Mouse (Mus musculus): ENCODE data around the gene Coro1c. TPM values are rescaled to one million over a fixed set of nuclear protein-coding genes. Genes with fewer than 3 reads are reported as not detected.

The Coro1c gene
- polyA plus RNA-seq, 1 experiment from 2014 or later, result 130 TPM

- 84% methylated on average over 8 of the region's 8 CpGs for WGBS
- H3K9me3 ChIP-seq (replicated peaks; ENCODE audit: control insufficient read depth, low read length), result no peaks in the 10 kb centered on the region
- H3K9ac ChIP-seq (replicated peaks; ENCODE audit: low read length), result no peak overlapping the region
- H3K27ac ChIP-seq (replicated peaks; ENCODE audit: low read depth, low read length), result no peak overlapping the region
- peaks cover 3% of the 10 kb centered on the region for H3K36me3 ChIP-seq (replicated peaks; ENCODE audit: control insufficient read depth, insufficient read depth, low read depth, low read length)
- ATAC-seq (replicated peaks; ENCODE audit: insufficient number of reproducible peaks, low FRiP score, low TSS enrichment, low read depth) (no peak), DNase-seq (ENCODE audit: low spot score) (no peak)
- H3K27me3 ChIP-seq (ENCODE audit: control insufficient read depth, insufficient read depth, low read length), result no peaks in the 10 kb centered on the region
- no peak overlapping the region for H3K4me3 ChIP-seq (ENCODE audit: low read depth, low read length)
- H3K4me2 ChIP-seq (ENCODE audit: low read depth, low read length), result no peak overlapping the region
- H3K4me1 ChIP-seq (ENCODE audit: control insufficient read depth, insufficient read depth, low read length), result no peaks in the 10 kb centered on the region
Measured at GRCm38 (mm10) chr5:113850680-113851230, 57.8 kb downstream of the Coro1c start.

DNA sequence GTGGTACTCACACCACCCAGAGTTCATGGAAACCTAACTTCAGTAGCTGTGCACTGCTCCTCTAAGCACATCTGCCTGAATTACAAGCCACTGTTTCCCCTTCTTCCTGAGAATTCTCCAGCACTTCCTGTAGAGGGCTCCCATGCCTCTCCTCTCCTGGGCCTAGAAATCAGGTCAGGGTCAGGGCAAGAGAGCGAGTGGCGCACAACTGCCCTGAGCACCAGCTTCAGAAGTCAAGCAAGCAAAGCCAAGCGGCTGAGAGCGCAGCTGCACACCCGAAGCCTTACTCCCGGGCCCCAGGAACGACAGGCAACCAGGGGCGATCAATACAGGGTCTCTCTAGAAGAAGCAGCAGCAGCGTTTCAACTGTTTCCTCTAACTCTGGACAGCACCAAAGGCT lies 60.9 kb downstream of the Coro1c start:
- 80% methylated on average over 9 of the region's 9 CpGs for WGBS
- no peaks in the 10 kb centered on the region for H3K9me3 ChIP-seq (replicated peaks; ENCODE audit: control insufficient read depth, low read length)
- no peak for DNase-seq (ENCODE audit: low spot score)
- no peak for ATAC-seq (replicated peaks; ENCODE audit: insufficient number of reproducible peaks, low FRiP score, low TSS enrichment, low read depth)
- H3K36me3 ChIP-seq (replicated peaks; ENCODE audit: control insufficient read depth, insufficient read depth, low read depth, low read length), result peaks cover 6% of the 10 kb centered on the region
- H3K27ac ChIP-seq (replicated peaks; ENCODE audit: low read depth, low read length), result no peak overlapping the region
- no peak overlapping the region for H3K4me3 ChIP-seq (ENCODE audit: low read depth, low read length)
- H3K27me3 ChIP-seq (ENCODE audit: control insufficient read depth, insufficient read depth, low read length), result no peaks in the 10 kb centered on the region
- no peaks in the 10 kb centered on the region for H3K4me1 ChIP-seq (ENCODE audit: control insufficient read depth, insufficient read depth, low read length)
- no peak overlapping the region for H3K4me2 ChIP-seq (ENCODE audit: low read depth, low read length)
- H3K9ac ChIP-seq (replicated peaks; ENCODE audit: low read length), result no peak overlapping the region

GRCm38 (mm10) chr5:113846656-113847055 lies 61.9 kb downstream of the Coro1c start:
- no peaks in the 10 kb centered on the region for H3K4me1 ChIP-seq (ENCODE audit: control insufficient read depth, insufficient read depth, low read length)
- DNase-seq (ENCODE audit: low spot score), result no peak
- no peaks in the 10 kb centered on the region for H3K9me3 ChIP-seq (replicated peaks; ENCODE audit: control insufficient read depth, low read length)
- no peaks in the 10 kb centered on the region for H3K27me3 ChIP-seq (ENCODE audit: control insufficient read depth, insufficient read depth, low read length)
- 94% methylated on average over 8 of the region's 8 CpGs for WGBS
- H3K4me3 ChIP-seq (ENCODE audit: low read depth, low read length), result no peak overlapping the region
- H3K36me3 ChIP-seq (replicated peaks; ENCODE audit: control insufficient read depth, insufficient read depth, low read depth, low read length), result peaks cover 8% of the 10 kb centered on the region
- H3K4me2 ChIP-seq (ENCODE audit: low read depth, low read length), result no peak overlapping the region
- no peak for ATAC-seq (replicated peaks; ENCODE audit: insufficient number of reproducible peaks, low FRiP score, low TSS enrichment, low read depth)
- no peak overlapping the region for H3K27ac ChIP-seq (replicated peaks; ENCODE audit: low read depth, low read length)
- H3K9ac ChIP-seq (replicated peaks; ENCODE audit: low read length), result no peak overlapping the region

DNA sequence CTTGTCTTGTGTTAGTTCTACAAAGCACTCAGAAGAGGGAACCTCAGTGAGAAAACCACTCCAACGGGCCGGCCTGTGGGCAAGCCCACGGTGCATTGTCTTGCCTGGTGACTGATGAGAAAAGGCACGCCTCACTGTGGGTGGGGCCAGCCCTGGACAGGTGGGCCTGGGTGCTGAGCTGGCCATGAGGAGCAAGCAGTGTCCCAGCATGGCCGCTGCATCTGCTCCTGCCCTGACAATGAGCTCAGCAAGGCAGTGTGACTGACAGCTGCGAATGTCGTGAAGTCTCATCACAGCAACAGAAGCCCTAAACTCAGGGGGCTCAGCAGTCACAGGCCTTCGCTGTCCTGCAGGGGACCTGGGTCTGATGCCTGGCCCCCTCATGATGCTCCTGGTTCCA lies 62.9 kb downstream of the Coro1c start:
- H3K4me2 ChIP-seq (ENCODE audit: low read depth, low read length), result no peak overlapping the region
- H3K36me3 ChIP-seq (replicated peaks; ENCODE audit: control insufficient read depth, insufficient read depth, low read depth, low read length), result peaks cover 8% of the 10 kb centered on the region
- 96% methylated on average over 8 of the region's 8 CpGs for WGBS
- no peak overlapping the region for H3K4me3 ChIP-seq (ENCODE audit: low read depth, low read length)
- DNase-seq (ENCODE audit: low spot score), result no peak
- no peaks in the 10 kb centered on the region for H3K4me1 ChIP-seq (ENCODE audit: control insufficient read depth, insufficient read depth, low read length)
- no peak overlapping the region for H3K9ac ChIP-seq (replicated peaks; ENCODE audit: low read length)
- no peak for ATAC-seq (replicated peaks; ENCODE audit: insufficient number of reproducible peaks, low FRiP score, low TSS enrichment, low read depth)
- H3K27me3 ChIP-seq (ENCODE audit: control insufficient read depth, insufficient read depth, low read length), result no peaks in the 10 kb centered on the region
- no peak overlapping the region for H3K27ac ChIP-seq (replicated peaks; ENCODE audit: low read depth, low read length)
- H3K9me3 ChIP-seq (replicated peaks; ENCODE audit: control insufficient read depth, low read length), result no peaks in the 10 kb centered on the region

GRCm38 (mm10) chr5:113844721-113845120 lies 63.8 kb downstream of the Coro1c start:
- no peak overlapping the region for H3K4me3 ChIP-seq (ENCODE audit: low read depth, low read length)
- no peak overlapping the region for H3K4me2 ChIP-seq (ENCODE audit: low read depth, low read length)
- H3K9ac ChIP-seq (replicated peaks; ENCODE audit: low read length), result no peak overlapping the region
- WGBS, result 72% methylated on average over 7 of the region's 7 CpGs
- DNase-seq (ENCODE audit: low spot score) (peak; percentile 68), ATAC-seq (replicated peaks; ENCODE audit: insufficient number of reproducible peaks, low FRiP score, low TSS enrichment, low read depth) (no peak)
- no peaks in the 10 kb centered on the region for H3K9me3 ChIP-seq (replicated peaks; ENCODE audit: control insufficient read depth, low read length)
- no peak overlapping the region for H3K27ac ChIP-seq (replicated peaks; ENCODE audit: low read depth, low read length)
- no peaks in the 10 kb centered on the region for H3K27me3 ChIP-seq (ENCODE audit: control insufficient read depth, insufficient read depth, low read length)
- peaks cover 8% of the 10 kb centered on the region for H3K36me3 ChIP-seq (replicated peaks; ENCODE audit: control insufficient read depth, insufficient read depth, low read depth, low read length)
- H3K4me1 ChIP-seq (ENCODE audit: control insufficient read depth, insufficient read depth, low read length), result no peaks in the 10 kb centered on the region

- Histone ChIP-seq H3K9ac (replicated peaks; ENCODE audit: low read length) (no peak overlapping the region), H3K4me3 (ENCODE audit: low read depth, low read length) (no peak overlapping the region), H3K4me1 (ENCODE audit: control insufficient read depth, insufficient read depth, low read length) (no peaks in the 10 kb centered on the region), H3K36me3 (replicated peaks; ENCODE audit: control insufficient read depth, insufficient read depth, low read depth, low read length) (peaks cover 5% of the 10 kb centered on the region), H3K27me3 (ENCODE audit: control insufficient read depth, insufficient read depth, low read length) (no peaks in the 10 kb centered on the region), H3K9me3 (replicated peaks; ENCODE audit: control insufficient read depth, low read length) (no peaks in the 10 kb centered on the region), H3K27ac (replicated peaks; ENCODE audit: low read depth, low read length) (no peak overlapping the region), H3K4me2 (ENCODE audit: low read depth, low read length) (no peak overlapping the region)
- ATAC-seq (replicated peaks; ENCODE audit: insufficient number of reproducible peaks, low FRiP score, low TSS enrichment, low read depth) (no peak), DNase-seq (ENCODE audit: low spot score) (no peak)
- WGBS, result 82% methylated on average over 15 of the region's 15 CpGs
Measured at GRCm38 (mm10) chr5:113844106-113844505, 64.5 kb downstream of the Coro1c start.

GRCm38 (mm10) chr5:113842906-113843305 lies 65.7 kb downstream of the Coro1c start:
- no peaks in the 10 kb centered on the region for H3K4me1 ChIP-seq (ENCODE audit: control insufficient read depth, insufficient read depth, low read length)
- DNase-seq (ENCODE audit: low spot score) (no peak), ATAC-seq (replicated peaks; ENCODE audit: insufficient number of reproducible peaks, low FRiP score, low TSS enrichment, low read depth) (no peak)
- H3K4me3 ChIP-seq (ENCODE audit: low read depth, low read length), result no peak overlapping the region
- no peak overlapping the region for H3K9ac ChIP-seq (replicated peaks; ENCODE audit: low read length)
- no peaks in the 10 kb centered on the region for H3K27me3 ChIP-seq (ENCODE audit: control insufficient read depth, insufficient read depth, low read length)
- no peak overlapping the region for H3K4me2 ChIP-seq (ENCODE audit: low read depth, low read length)
- no peaks in the 10 kb centered on the region for H3K9me3 ChIP-seq (replicated peaks; ENCODE audit: control insufficient read depth, low read length)
- no peak overlapping the region for H3K27ac ChIP-seq (replicated peaks; ENCODE audit: low read depth, low read length)
- 93% methylated on average over 9 of the region's 9 CpGs for WGBS
- peaks cover 5% of the 10 kb centered on the region for H3K36me3 ChIP-seq (replicated peaks; ENCODE audit: control insufficient read depth, insufficient read depth, low read depth, low read length)

- DNase-seq (ENCODE audit: low spot score) (no peak), ATAC-seq (replicated peaks; ENCODE audit: insufficient number of reproducible peaks, low FRiP score, low TSS enrichment, low read depth) (no peak)
- no peaks in the 10 kb centered on the region for H3K27me3 ChIP-seq (ENCODE audit: control insufficient read depth, insufficient read depth, low read length)
- H3K4me3 ChIP-seq (ENCODE audit: low read depth, low read length), result no peak overlapping the region
- no peak overlapping the region for H3K4me2 ChIP-seq (ENCODE audit: low read depth, low read length)
- H3K27ac ChIP-seq (replicated peaks; ENCODE audit: low read depth, low read length), result no peak overlapping the region
- H3K4me1 ChIP-seq (ENCODE audit: control insufficient read depth, insufficient read depth, low read length), result no peaks in the 10 kb centered on the region
- WGBS, result 90% methylated on average over 9 of the region's 9 CpGs
- H3K36me3 ChIP-seq (replicated peaks; ENCODE audit: control insufficient read depth, insufficient read depth, low read depth, low read length), result peaks cover 5% of the 10 kb centered on the region
- H3K9ac ChIP-seq (replicated peaks; ENCODE audit: low read length), result no peak overlapping the region
- no peaks in the 10 kb centered on the region for H3K9me3 ChIP-seq (replicated peaks; ENCODE audit: control insufficient read depth, low read length)
Measured at GRCm38 (mm10) chr5:113842244-113842643, 66.3 kb downstream of the Coro1c start.
